Mouse (Mus musculus) brain, embryonic 14.5 days (tissue): ENCODE data around the gene Notch2.

Experiments
- CTCF ChIP-seq: fragments of 200-500 bp; IDR thresholded peaks from 2 replicates; pipeline ENCODE4 v1.5.1; 2012; ENCODE audit warnings: inconsistent platforms, mild to moderate bottlenecking, moderate library complexity, borderline replicate concordance; ENCODE audit not compliant: insufficient read depth, insufficient read length; ENCODE audit errors: extremely low read depth
- POLR2A ChIP-seq: fragments of 200-500 bp; IDR thresholded peaks from 2 replicates; pipeline ENCODE4 v1.6.1; 2012; ENCODE audit warnings: mild to moderate bottlenecking, inconsistent platforms, borderline replicate concordance; ENCODE audit not compliant: poor library complexity, insufficient read depth, insufficient read length, severe bottlenecking; ENCODE audit errors: extremely low read depth

DNA sequence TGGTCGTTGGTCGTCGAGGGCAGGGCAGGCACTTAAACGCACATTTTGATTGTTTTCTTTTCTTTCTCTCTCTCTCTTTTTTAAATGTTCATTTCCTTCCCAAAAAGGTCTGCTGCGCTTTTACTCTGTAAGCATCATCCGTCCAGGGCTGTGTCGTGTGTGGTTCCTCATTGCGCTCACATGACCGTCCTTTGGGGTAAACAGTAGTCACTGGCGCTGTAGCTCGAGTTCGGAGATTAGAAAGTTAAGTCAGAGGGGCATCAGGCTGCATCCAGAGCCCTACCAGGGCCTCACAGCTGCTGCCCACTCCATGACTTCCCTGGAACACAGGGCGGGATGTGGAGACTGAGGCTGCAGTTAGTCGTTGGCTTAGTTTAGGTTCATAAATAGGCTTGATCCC, 12.2 kb downstream of the Notch2 start:
- TF ChIP-seq CTCF (no peak), POLR2A (no peak)
